Mouse (Mus musculus) retina, postnatal 1 day (tissue): ENCODE results near the gene Fuz.

Experiments
- DNase-seq: peaks from one replicate; pipeline ENCODE4 v3.0.0-alpha.2; 2012

The Fuz gene

DNA sequence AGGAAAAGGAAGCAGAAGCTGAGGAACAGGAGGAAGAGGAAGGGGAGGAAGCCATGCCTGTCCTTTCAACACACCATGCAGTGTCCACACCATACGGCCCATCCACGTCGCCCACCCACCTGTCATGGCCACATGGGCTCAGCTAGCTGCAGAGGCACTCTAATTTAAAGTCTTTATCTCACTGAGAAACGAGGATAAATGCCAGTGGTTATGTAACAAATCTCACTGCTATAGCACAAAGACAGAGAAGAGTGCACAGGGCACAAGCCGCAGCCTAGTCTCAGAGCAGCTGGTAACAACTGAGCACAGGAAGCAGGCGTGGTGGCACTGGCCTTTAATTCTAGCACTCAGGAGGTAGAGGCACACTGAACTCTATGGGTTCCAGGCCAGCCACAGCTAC lies 54.0 kb downstream of the Fuz start:
- DNase-seq, result no peak

DNA sequence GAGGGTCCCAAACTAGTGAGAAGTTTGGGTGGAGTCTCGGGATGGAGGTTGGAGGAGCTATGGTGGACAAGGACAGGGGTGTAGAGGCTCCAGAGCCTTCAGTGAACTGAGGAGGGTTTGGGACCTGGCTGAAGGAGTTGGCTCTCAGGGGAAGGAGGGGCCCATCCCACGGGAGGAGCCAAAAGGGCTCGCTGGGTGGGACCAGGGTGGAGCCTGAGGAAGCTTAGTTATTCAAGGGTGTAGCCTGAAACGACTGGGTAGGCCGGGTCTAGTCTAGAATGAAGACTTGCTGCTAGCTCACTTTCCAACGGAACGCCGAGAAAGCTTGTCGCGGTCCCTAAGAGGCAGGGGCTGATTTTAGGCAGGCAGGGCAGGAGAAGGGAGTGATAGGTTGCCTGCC lies 56.1 kb downstream of the Fuz start:
- peak; percentile 45 for DNase-seq
